Mouse (Mus musculus): Measurements from ENCODE around the gene Trip10. TPM values are rescaled to one million over a fixed set of nuclear protein-coding genes. Genes with fewer than 3 reads are reported as not detected.

Trip10 gene
- 10.2 and 11.1 TPM in 2 replicates for polyA plus RNA-seq (2012; rRNA removed)

GRCm38 (mm10) chr17:57249186-57250181 is at the start of gene Trip10:
Gene Trip10, plus strand, starts transcription at chr17:57249455.

DNA sequence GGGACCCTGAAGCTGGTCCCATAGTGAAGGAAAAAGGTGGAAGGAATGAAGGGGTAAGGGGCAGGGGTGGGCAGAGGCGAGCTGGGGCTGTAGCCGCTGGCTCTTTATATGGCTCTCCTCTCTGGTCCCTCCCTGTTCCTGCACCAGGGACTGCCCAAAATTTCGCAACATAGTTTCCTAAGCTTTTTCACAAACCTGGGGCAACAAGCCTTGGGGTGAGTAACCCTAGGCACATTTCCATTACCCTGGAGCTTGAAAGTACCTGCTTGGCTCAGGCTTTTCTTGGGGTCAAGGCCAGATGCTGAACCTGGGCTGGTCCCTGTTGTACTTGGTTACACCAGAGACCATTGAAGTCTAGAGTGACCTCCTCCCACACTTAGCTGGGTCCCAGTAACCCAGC is 21.2 kb upstream of the Trip10 start, which contains the start of gene C3:
Gene C3 (minus strand): TSS at position 123 of the 400 bp plus-strand sequence.

GRCm38 (mm10) chr17:57248201-57248699 is 1.0 kb upstream of the Trip10 start, which contains the start of gene Gpr108:
Gene Gpr108, minus strand, starts transcription at chr17:57248446.

DNA sequence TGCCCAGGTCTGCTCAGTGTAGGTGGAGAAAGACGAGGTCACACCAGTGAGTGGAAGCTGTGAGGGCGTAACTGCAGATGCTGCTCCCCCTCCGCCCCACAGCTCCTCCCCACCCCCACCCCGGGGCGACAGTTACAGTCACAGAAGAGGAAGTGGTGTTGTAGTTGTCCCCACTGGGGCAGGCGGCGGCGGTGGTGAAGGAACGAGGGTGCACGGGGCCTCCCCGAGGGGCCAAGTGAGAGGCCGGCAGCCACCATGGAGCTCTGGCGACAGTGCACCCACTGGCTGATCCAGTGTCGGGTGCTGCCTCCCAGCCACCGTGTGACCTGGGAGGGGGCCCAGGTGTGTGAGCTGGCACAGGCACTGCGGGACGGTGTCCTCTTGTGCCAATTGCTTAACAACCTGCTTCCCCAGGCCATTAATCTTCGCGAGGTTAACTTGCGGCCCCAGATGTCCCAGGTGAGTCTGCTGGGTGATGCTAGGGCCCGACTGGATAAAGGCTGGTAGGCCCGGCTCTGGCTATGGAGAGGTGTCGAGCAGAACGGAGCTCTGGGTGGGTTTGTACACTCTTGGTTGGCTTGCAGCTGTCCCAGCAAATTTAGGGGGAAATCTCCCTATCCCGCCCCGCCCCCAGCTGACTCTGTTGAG is 29.8 kb downstream of the Trip10 start, which contains the start of gene Vav1:
Gene Vav1 (plus strand): TSS at position 158 of the 648 bp plus-strand sequence.

Other genes with a start within 250 kb of the Trip10 start
- 0.39 TPM in 1 of 2 replicates, not detected in the other for gene Pspn, start 249.4 kb upstream of the Trip10 start, polyA plus RNA-seq (2012; rRNA removed)
- gene Gtf2f1, start 238.2 kb upstream of the Trip10 start, polyA plus RNA-seq (2012; rRNA removed) = 80.5 and 81.7 TPM in 2 replicates
- 0.04 and 0.06 TPM in 2 replicates for gene Gm17949, start 238.0 kb upstream of the Trip10 start, polyA plus RNA-seq (2012; rRNA removed)
- 69.3 and 75.7 TPM in 2 replicates for gene Khsrp, start 217.9 kb upstream of the Trip10 start, polyA plus RNA-seq (2012; rRNA removed)
- gene Slc25a41, start 207.8 kb upstream of the Trip10 start, polyA plus RNA-seq (2012; rRNA removed) = 0.04 and 0.08 TPM in 2 replicates
- gene Crb3, start 190.3 kb upstream of the Trip10 start, polyA plus RNA-seq (2012; rRNA removed) = 3.5 TPM in 2 replicates
- 99.8 and 105 TPM in 2 replicates for gene Slc25a23, start 189.6 kb upstream of the Trip10 start, polyA plus RNA-seq (2012; rRNA removed)
- 3.1 and 3.5 TPM in 2 replicates for gene Dennd1c, start 170.9 kb upstream of the Trip10 start, polyA plus RNA-seq (2012; rRNA removed)
- gene Tubb4a, start 161.7 kb upstream of the Trip10 start, polyA plus RNA-seq (2012; rRNA removed) = 187 and 200 TPM in 2 replicates
- gene Tnfsf9, start 144.1 kb upstream of the Trip10 start, polyA plus RNA-seq (2012; rRNA removed) = 8.1 TPM in 2 replicates
- gene Cd70, start 99.7 kb upstream of the Trip10 start, polyA plus RNA-seq (2012; rRNA removed) = 0.84 and 0.88 TPM in 2 replicates
- gene Tnfsf14, start 55.3 kb upstream of the Trip10 start, polyA plus RNA-seq (2012; rRNA removed) = not detected in 2 replicates
- gene C3, start 21.3 kb upstream of the Trip10 start, polyA plus RNA-seq (2012; rRNA removed) = 1.5 and 3.6 TPM in 2 replicates
- gene Gpr108, start 1.0 kb upstream of the Trip10 start, polyA plus RNA-seq (2012; rRNA removed) = 16.3 and 16.7 TPM in 2 replicates
- gene Vav1, start 29.6 kb downstream of the Trip10 start, polyA plus RNA-seq (2012; rRNA removed) = 0.88 and 1.3 TPM in 2 replicates
- 2.3 and 3.9 TPM in 2 replicates for gene Adgre1, start 109.2 kb downstream of the Trip10 start, polyA plus RNA-seq (2012; rRNA removed)

Measured in central nervous system, embryonic 18 days (tissue).